Mouse (Mus musculus): ENCODE measurements at regions not wholly inside any gene's neighbourhood (a gene's known extent, or its start where the extent isn't known, plus 50 kb on each side); places are given as distances from the start of the nearest gene placed in this dataset.

- Histone ChIP-seq H3K4me1 (replicated peaks) (no peaks in the 10 kb centered on the region), H3K27ac (no peak overlapping the region), H3K9ac (no peak overlapping the region), H3K36me3 (no peaks in the 10 kb centered on the region), H3K4me3 (replicated peaks) (no peak overlapping the region), H3K9me3 (replicated peaks) (no peaks in the 10 kb centered on the region), H3K27me3 (no peaks in the 10 kb centered on the region), H3K4me2 (no peak overlapping the region)
- 15% methylated on average over 5 of the region's 5 CpGs for WGBS (ENCODE audit: insufficient replicate concordance)
- no peak for ATAC-seq (ENCODE audit: low read depth)
- no peak for DNase-seq
Measured at GRCm38 (mm10) chr7:117139245-117139970, 241.4 kb upstream of the Xylt1 start.

- no peaks in the 10 kb centered on the region for H3K9me3 ChIP-seq (replicated peaks)
- H3K4me2 ChIP-seq = no peak overlapping the region
- no peak overlapping the region for H3K4me3 ChIP-seq (replicated peaks)
- no peaks in the 10 kb centered on the region for H3K4me1 ChIP-seq (replicated peaks)
- no peak overlapping the region for H3K27ac ChIP-seq
- 31% methylated on average over 1 of the region's 1 CpGs for WGBS (ENCODE audit: insufficient replicate concordance)
- no peak overlapping the region for H3K9ac ChIP-seq
- DNase-seq (no peak), ATAC-seq (ENCODE audit: low read depth) (no peak)
- H3K36me3 ChIP-seq = no peaks in the 10 kb centered on the region
- H3K27me3 ChIP-seq = no peaks in the 10 kb centered on the region
Measured at GRCm38 (mm10) chr7:117139971-117140247, 240.9 kb upstream of the Xylt1 start.

GRCm38 (mm10) chr7:117146809-117147208 lies 234.0 kb upstream of the Xylt1 start:
- Histone ChIP-seq H3K4me1 (replicated peaks) (no peaks in the 10 kb centered on the region), H3K4me2 (no peak overlapping the region), H3K36me3 (no peaks in the 10 kb centered on the region), H3K9ac (no peak overlapping the region), H3K27ac (no peak overlapping the region), H3K9me3 (replicated peaks) (no peaks in the 10 kb centered on the region), H3K4me3 (replicated peaks) (no peak overlapping the region), H3K27me3 (no peaks in the 10 kb centered on the region)
- WGBS (ENCODE audit: insufficient replicate concordance) = 72% methylated on average over 7 of the region's 7 CpGs
- ATAC-seq (ENCODE audit: low read depth) (no peak), DNase-seq (no peak)

- Histone ChIP-seq H3K4me1 (replicated peaks) (no peaks in the 10 kb centered on the region), H3K9ac (no peak overlapping the region), H3K9me3 (replicated peaks) (no peaks in the 10 kb centered on the region), H3K4me2 (no peak overlapping the region), H3K36me3 (no peaks in the 10 kb centered on the region), H3K27me3 (no peaks in the 10 kb centered on the region), H3K27ac (no peak overlapping the region), H3K4me3 (replicated peaks) (no peak overlapping the region)
- no peak for DNase-seq
- 67% methylated on average over 8 of the region's 8 CpGs for WGBS (ENCODE audit: insufficient replicate concordance)
- no peak for ATAC-seq (ENCODE audit: low read depth)
Measured at GRCm38 (mm10) chr7:117150355-117150754, 230.4 kb upstream of the Xylt1 start.

- Histone ChIP-seq H3K4me1 (replicated peaks) (no peaks in the 10 kb centered on the region), H3K27ac (no peak overlapping the region), H3K9me3 (replicated peaks) (no peaks in the 10 kb centered on the region), H3K36me3 (no peaks in the 10 kb centered on the region), H3K4me3 (replicated peaks) (no peak overlapping the region), H3K27me3 (no peaks in the 10 kb centered on the region), H3K4me2 (no peak overlapping the region), H3K9ac (no peak overlapping the region)
- 64% methylated on average over 5 of the region's 5 CpGs for WGBS (ENCODE audit: insufficient replicate concordance)
- no peak for ATAC-seq (ENCODE audit: low read depth)
- DNase-seq = no peak
Measured at GRCm38 (mm10) chr7:117153826-117154550, 226.8 kb upstream of the Xylt1 start.

DNA sequence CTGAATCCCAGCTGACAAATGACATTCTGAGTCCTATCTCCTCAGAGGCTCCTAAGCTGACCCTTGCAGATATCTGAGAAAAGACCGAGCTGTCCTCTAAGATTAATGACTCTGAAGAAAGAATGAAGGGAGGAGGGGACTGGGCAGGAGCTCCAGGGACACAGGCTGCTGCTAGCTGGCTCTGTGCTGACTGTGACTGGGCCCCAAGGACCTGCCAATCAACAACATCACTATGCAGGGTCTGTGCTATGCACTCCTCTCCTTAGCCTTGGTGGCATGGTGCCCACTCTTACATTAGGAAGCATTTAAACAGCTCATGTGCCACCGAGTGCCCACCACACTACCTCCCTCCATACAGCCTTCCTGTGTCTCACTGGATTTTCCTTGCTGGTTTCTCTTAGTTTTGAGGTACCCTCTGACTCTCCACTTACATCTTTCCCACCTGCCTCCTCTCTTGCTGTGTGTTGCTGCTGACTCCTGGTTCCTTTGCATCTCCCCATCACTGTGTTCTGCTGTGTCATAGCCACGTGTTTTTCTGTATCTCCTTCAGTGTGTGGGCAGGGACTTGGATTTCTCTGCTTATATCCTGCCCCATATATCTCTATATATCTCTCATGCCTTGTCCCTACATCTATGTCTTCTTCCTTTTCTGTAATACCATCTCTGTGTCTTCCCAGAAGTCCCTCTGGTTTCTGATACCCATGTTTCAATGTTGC lies 219.4 kb upstream of the Xylt1 start:
- H3K4me3 ChIP-seq (replicated peaks) = no peak overlapping the region

GRCm38 (mm10) chr7:117174811-117175422 lies 205.9 kb upstream of the Xylt1 start:
- H3K4me2 ChIP-seq = no peak overlapping the region
- H3K4me1 ChIP-seq (replicated peaks) = no peaks in the 10 kb centered on the region
- no peaks in the 10 kb centered on the region for H3K27me3 ChIP-seq
- H3K9me3 ChIP-seq (replicated peaks) = no peaks in the 10 kb centered on the region
- no peak overlapping the region for H3K9ac ChIP-seq
- no peak for ATAC-seq (ENCODE audit: low read depth)
- 70% methylated on average over 8 of the region's 8 CpGs for WGBS (ENCODE audit: insufficient replicate concordance)
- H3K27ac ChIP-seq = no peak overlapping the region
- no peak overlapping the region for H3K4me3 ChIP-seq (replicated peaks)
- no peaks in the 10 kb centered on the region for H3K36me3 ChIP-seq
- DNase-seq = no peak

More for the DNA sequence above, 219.4 kb upstream of the Xylt1 start:
- no peak for ATAC-seq (ENCODE audit: low read depth)
- WGBS (ENCODE audit: insufficient replicate concordance) = 23% methylated on average over 3 of the region's 3 CpGs
- H3K27me3 ChIP-seq = no peaks in the 10 kb centered on the region
- no peaks in the 10 kb centered on the region for H3K9me3 ChIP-seq (replicated peaks)
- H3K36me3 ChIP-seq = no peaks in the 10 kb centered on the region
- no peak overlapping the region for H3K9ac ChIP-seq
- H3K4me1 ChIP-seq (replicated peaks) = no peaks in the 10 kb centered on the region
- H3K4me2 ChIP-seq = no peak overlapping the region
- DNase-seq = no peak
- H3K27ac ChIP-seq = no peak overlapping the region; the same call in 1 of the 2 replicates

- no peak for DNase-seq
- WGBS (ENCODE audit: insufficient replicate concordance) = 25% methylated on average over 1 of the region's 1 CpGs
- H3K27ac ChIP-seq = no peak overlapping the region
Measured at GRCm38 (mm10) chr7:117184011-117184410, 196.8 kb upstream of the Xylt1 start.

GRCm38 (mm10) chr7:117185891-117186290 lies 194.9 kb upstream of the Xylt1 start:
- WGBS (ENCODE audit: insufficient replicate concordance) = 81% methylated on average over 1 of the region's 1 CpGs
- Histone ChIP-seq H3K9ac (no peak overlapping the region), H3K9me3 (replicated peaks) (no peaks in the 10 kb centered on the region), H3K27ac (no peak overlapping the region), H3K36me3 (no peaks in the 10 kb centered on the region), H3K4me3 (replicated peaks) (no peak overlapping the region), H3K4me2 (no peak overlapping the region), H3K4me1 (replicated peaks) (no peaks in the 10 kb centered on the region), H3K27me3 (no peaks in the 10 kb centered on the region)
- ATAC-seq (ENCODE audit: low read depth) = no peak
- no peak for DNase-seq

More at GRCm38 (mm10) chr7:117184011-117184410, 196.8 kb upstream of the Xylt1 start:
- no peak for ATAC-seq (ENCODE audit: low read depth)
- H3K9me3 ChIP-seq (replicated peaks) = no peaks in the 10 kb centered on the region
- H3K4me2 ChIP-seq = no peak overlapping the region
- no peaks in the 10 kb centered on the region for H3K36me3 ChIP-seq
- no peak overlapping the region for H3K9ac ChIP-seq
- H3K4me1 ChIP-seq (replicated peaks) = no peaks in the 10 kb centered on the region
- H3K4me3 ChIP-seq (replicated peaks) = no peak overlapping the region
- no peaks in the 10 kb centered on the region for H3K27me3 ChIP-seq

DNA sequence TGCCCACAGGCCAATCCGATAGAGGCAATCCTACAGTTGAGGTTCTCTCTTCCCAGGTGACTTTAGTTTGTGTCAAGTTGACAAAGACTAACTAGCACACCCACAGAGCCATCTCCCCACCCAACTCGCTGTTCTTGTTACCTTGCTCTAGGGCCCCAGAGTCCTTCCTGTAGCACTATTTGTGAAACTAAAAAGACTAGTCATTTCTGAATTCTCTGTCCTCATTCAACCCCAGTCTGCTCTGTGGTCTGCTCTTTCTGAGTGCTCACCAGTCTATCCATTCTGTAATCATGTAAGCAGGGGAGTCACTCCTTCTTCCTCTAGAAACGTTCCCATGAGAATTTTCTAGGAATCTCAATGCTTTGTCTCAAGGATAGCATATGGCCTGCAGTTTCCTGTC lies 184.2 kb upstream of the Xylt1 start:
- Histone ChIP-seq H3K4me2 (no peak overlapping the region), H3K4me3 (replicated peaks) (no peak overlapping the region), H3K27me3 (no peaks in the 10 kb centered on the region), H3K9me3 (replicated peaks) (no peaks in the 10 kb centered on the region), H3K36me3 (no peaks in the 10 kb centered on the region), H3K27ac (no peak overlapping the region), H3K4me1 (replicated peaks) (no peaks in the 10 kb centered on the region), H3K9ac (no peak overlapping the region)
- WGBS (ENCODE audit: insufficient replicate concordance) = 50% methylated on average over 3 of the region's 3 CpGs
- ATAC-seq (ENCODE audit: low read depth) (no peak), DNase-seq (no peak)

- Histone ChIP-seq H3K4me3 (replicated peaks) (no peak overlapping the region), H3K9ac (no peak overlapping the region), H3K4me2 (no peak overlapping the region), H3K36me3 (no peaks in the 10 kb centered on the region), H3K27me3 (no peaks in the 10 kb centered on the region), H3K9me3 (replicated peaks) (no peaks in the 10 kb centered on the region), H3K4me1 (replicated peaks) (no peaks in the 10 kb centered on the region), H3K27ac (no peak overlapping the region)
- no peak for ATAC-seq (ENCODE audit: low read depth)
- no peak for DNase-seq
Measured at GRCm38 (mm10) chr7:117226294-117226693, 154.5 kb upstream of the Xylt1 start.

Data from liver, embryonic 13.5 days (tissue).